Mouse (Mus musculus) ES-E14 (cell line): ENCODE results near the gene Lmntd1. TPM values are rescaled to one million over a fixed set of nuclear protein-coding genes. Genes with fewer than 3 reads are reported as not detected.

ENCODE experiments used
- DNase-seq: peaks from one replicate; pipeline ENCODE4 v3.0.0-alpha.2; 2013; ENCODE audit warnings: low read depth, low spot score
- H3K27ac ChIP-seq: 2 replicates; pipeline ENCODE4 v1.5.1; 2012; ENCODE audit warnings: low read depth, mild to moderate bottlenecking, low read length, moderate library complexity, mixed read lengths; ENCODE audit not compliant: poor library complexity, insufficient read depth, severe bottlenecking
- H3K36me3 ChIP-seq: 2 replicates; pipeline ENCODE4 v1.6.1; 2012; ENCODE audit warnings: mild to moderate bottlenecking, low read length, moderate library complexity, mixed read lengths; ENCODE audit not compliant: control insufficient read depth, poor library complexity, insufficient read depth, severe bottlenecking
- H3K4me1 ChIP-seq, 2 experiments: fragments of 150-350 bp in 1 of 2; sonication (generic) in 1 of 2; 2 replicates each; pipeline ENCODE4 v1.6.1; 2012; ENCODE audit warnings: low read length in 2 of 2, mild to moderate bottlenecking in 1 of 2, mixed read lengths in 1 of 2; ENCODE audit not compliant: control insufficient read depth in 2 of 2, insufficient read depth in 2 of 2, poor library complexity in 1 of 2
- H3K4me3 ChIP-seq, 2 experiments: fragments of 150-350 bp in 1 of 2; sonication (generic) in 1 of 2; 2 replicates each; pipeline ENCODE4 v1.5.1; 2012; ENCODE audit warnings: low read length in 2 of 2, low read depth in 1 of 2, mild to moderate bottlenecking in 1 of 2, mixed read lengths in 1 of 2; ENCODE audit not compliant: insufficient read depth in 1 of 2, poor library complexity in 1 of 2, severe bottlenecking in 1 of 2
- H3K9ac ChIP-seq: 2 replicates; pipeline ENCODE4 v1.6.1; 2012; ENCODE audit warnings: low read depth, mild to moderate bottlenecking, low read length, mixed read lengths; ENCODE audit not compliant: poor library complexity, insufficient read depth, severe bottlenecking
- H3K9me3 ChIP-seq: fragments of 150-350 bp; sonication (generic); 2 replicates; pipeline ENCODE4 v1.6.1; 2012; ENCODE audit warnings: low read depth, mild to moderate bottlenecking, low read length; ENCODE audit not compliant: control insufficient read depth, insufficient read depth
- CHD2 ChIP-seq: IDR thresholded peaks from 2 replicates; pipeline ENCODE4 v1.6.1; 2014; ENCODE audit warnings: mild to moderate bottlenecking, low read depth, low read length, inconsistent platforms
- HCFC1 ChIP-seq: IDR thresholded peaks from 2 replicates; pipeline ENCODE4 v1.6.1; 2012; ENCODE audit warnings: low read length, inconsistent platforms, borderline replicate concordance; ENCODE audit not compliant: insufficient read depth
- MAFK ChIP-seq: IDR thresholded peaks from 2 replicates; pipeline ENCODE4 v1.6.1; 2014; ENCODE audit warnings: mild to moderate bottlenecking, low read depth, low read length, inconsistent platforms; ENCODE audit not compliant: insufficient read depth
- ZC3H11A ChIP-seq: IDR thresholded peaks from 2 replicates; pipeline ENCODE4 v1.6.1; 2012; ENCODE audit warnings: low read depth, mild to moderate bottlenecking, inconsistent platforms, low read length, borderline replicate concordance
- ZNF384 ChIP-seq: IDR thresholded peaks from 2 replicates; pipeline ENCODE4 v1.6.1; 2012; ENCODE audit warnings: low read depth, low read length, inconsistent platforms
- in situ Hi-C, 2 experiments: fragments of 600-800 bp; cut with MboI; formaldehyde crosslinking; loops; one replicate each; pipeline ENCODE4 v1.15.1; 2025; ENCODE audit warnings: low sequenced_read_pairs in 2 of 2, inconsistent platforms in 1 of 2; ENCODE audit not compliant: unreplicated experiment in 2 of 2
- total RNA-seq: library from RNA; depleted of rRNA; stranded (reverse); fragments of 300-350 nt; gene quantifications from 2 replicates; pipeline ENCODE4 v1.2.3, GENCODE M21; 2012

Lmntd1 gene
- total RNA-seq, 1 experiment, result not detected

DNA sequence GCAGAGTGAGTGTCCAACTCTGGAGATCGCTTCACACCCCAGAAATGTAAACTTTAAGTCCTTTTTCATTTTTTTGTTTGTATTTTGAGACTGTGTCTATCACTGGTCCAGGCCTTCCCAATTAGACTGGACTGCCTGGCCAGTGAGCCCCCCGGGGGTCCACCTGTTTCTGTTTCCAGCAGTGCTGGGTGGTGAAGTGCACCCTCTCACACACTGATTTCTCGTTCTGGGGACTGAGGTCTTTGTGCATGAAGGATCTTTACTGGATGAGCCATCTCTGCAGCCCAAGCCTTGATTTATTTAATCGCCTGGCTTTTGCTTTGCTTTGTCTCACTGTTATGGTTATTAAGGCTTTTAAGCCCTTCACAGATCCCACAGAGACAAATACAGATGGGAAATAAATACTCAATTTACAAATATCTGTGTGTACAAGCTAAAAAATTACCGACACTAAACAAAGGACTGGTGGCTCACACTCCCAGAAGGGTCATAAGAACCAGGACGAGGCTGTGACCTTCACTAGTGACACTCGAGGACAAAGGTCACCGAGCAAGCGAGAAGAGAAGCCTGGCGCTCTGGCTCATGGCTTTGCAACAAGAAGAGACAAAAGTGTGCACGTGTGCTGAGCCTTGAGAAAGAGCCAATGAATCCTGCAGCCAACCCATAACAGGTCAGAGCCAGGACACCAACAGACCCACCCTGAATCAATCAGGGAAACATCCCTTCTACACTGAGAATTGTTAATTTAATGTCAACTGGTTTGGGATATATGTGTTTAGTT lies 75.1 kb downstream of the Lmntd1 start:
- H3K36me3 ChIP-seq, result no peaks in the 10 kb centered on the region
- TF ChIP-seq ZNF384, result no peak
- no peak for TF ChIP-seq ZC3H11A
- no peak for TF ChIP-seq CHD2
- no peak for TF ChIP-seq MAFK
- TF ChIP-seq HCFC1, result no peak
- no peak overlapping the region for H3K4me3 ChIP-seq
- no peaks in the 10 kb centered on the region for H3K4me1 ChIP-seq
- H3K9ac ChIP-seq, result no peak overlapping the region
- H3K9me3 ChIP-seq, result no peaks in the 10 kb centered on the region
- H3K27ac ChIP-seq, result no peak overlapping the region
- in situ Hi-C loops, result no loop called here
- DNase-seq, result no peak

DNA sequence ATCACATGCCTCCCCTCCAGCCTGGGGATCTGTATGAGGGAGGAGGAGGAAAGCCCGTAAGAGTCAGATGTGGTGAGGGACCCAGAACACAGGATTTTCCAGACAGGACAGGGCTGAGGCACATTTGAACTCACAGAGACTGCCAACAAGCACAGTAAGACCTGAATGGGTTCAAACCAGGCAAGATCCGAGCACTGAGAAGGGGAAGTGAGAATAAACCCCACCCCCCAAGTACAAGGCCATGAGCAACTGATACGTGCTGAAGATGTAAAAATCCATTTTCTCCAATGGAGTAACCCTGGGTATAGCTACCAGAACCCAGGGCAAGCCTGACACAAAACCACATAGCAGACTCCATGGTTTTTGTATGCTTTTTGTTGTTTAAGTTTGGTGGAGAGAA lies 83.7 kb downstream of the Lmntd1 start:
- no peak overlapping the region for H3K4me3 ChIP-seq
- H3K9ac ChIP-seq, result no peak overlapping the region
- TF ChIP-seq CHD2 (no peak), ZNF384 (no peak)
- in situ Hi-C loops, result no loop called here
- DNase-seq, result no peak
- H3K27ac ChIP-seq, result no peak overlapping the region
- H3K36me3 ChIP-seq, result no peaks in the 10 kb centered on the region
- no peaks in the 10 kb centered on the region for H3K9me3 ChIP-seq
- H3K4me1 ChIP-seq, result no peaks in the 10 kb centered on the region

DNA sequence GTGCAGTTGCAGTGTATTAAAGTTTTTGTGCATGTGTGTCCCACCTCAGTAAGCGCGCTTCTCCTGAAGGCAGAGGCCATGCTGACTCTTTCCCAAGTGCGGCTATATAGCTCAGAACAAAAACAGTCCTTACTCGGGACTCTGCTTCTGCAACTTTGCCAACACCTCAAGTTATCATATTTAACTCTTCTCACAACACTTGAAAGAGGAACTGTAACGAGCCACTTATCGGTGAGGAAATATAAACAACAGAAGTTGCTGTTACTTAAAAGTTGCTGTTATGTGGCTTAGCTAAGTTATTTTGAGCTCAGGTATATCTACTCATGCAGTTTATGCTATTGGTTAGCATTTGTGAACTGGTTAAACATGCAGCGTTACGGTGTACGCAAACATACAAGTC lies 90.8 kb downstream of the Lmntd1 start:
- no peak for TF ChIP-seq ZC3H11A
- TF ChIP-seq HCFC1, result no peak
- TF ChIP-seq ZNF384, result no peak
- TF ChIP-seq MAFK, result no peak
- TF ChIP-seq CHD2, result no peak
- Histone ChIP-seq H3K9ac (no peak overlapping the region), H3K4me1 (no peaks in the 10 kb centered on the region), H3K4me3 (no peak overlapping the region), H3K9me3 (no peaks in the 10 kb centered on the region), H3K36me3 (no peaks in the 10 kb centered on the region), H3K27ac (no peak overlapping the region)
- in situ Hi-C loops, result no loop called here
- no peak for DNase-seq

DNA sequence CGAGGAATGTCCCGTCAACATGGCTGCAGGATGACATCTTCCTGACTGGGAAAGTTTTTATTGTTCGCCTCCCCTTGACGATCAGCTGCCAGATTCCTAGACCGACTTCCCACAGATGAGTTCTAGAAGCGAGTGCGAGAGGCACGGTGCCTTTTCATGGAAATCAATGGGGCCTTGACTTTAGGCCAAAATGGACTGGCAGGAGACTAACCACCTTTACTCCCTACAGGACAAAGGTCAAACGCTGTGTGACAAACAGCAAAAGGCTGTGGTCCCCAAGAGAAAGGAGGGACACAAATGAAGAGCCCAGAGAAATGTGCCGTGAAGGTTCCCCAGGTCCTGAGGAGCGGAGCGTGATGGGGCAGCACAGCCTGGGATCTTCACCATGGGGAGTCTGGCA lies 91.5 kb downstream of the Lmntd1 start:
- no peak for DNase-seq
- no peaks in the 10 kb centered on the region for H3K9me3 ChIP-seq
- H3K4me1 ChIP-seq, result no peaks in the 10 kb centered on the region
- in situ Hi-C loops, result no loop called here
- H3K27ac ChIP-seq, result no peak overlapping the region
- no peaks in the 10 kb centered on the region for H3K36me3 ChIP-seq
- H3K9ac ChIP-seq, result no peak overlapping the region
- TF ChIP-seq ZNF384 (no peak), CHD2 (no peak), MAFK (no peak), ZC3H11A (no peak), HCFC1 (no peak)
- H3K4me3 ChIP-seq, result no peak overlapping the region

- Histone ChIP-seq H3K9ac (no peak overlapping the region), H3K4me3 (no peak overlapping the region), H3K9me3 (no peaks in the 10 kb centered on the region), H3K36me3 (no peaks in the 10 kb centered on the region), H3K4me1 (no peaks in the 10 kb centered on the region; a peak in 1 of 4 replicates), H3K27ac (no peak overlapping the region)
- no peak for TF ChIP-seq MAFK
- TF ChIP-seq CHD2, result no peak
- no peak for TF ChIP-seq ZNF384
- no peak for TF ChIP-seq HCFC1
- TF ChIP-seq ZC3H11A, result no peak
- no peak for DNase-seq
- in situ Hi-C loops, result no loop called here
Measured at GRCm38 (mm10) chr6:145517002-145517401, 97.1 kb downstream of the Lmntd1 start.
